Comparison of ENCODE assay signal across 7 mouse cellular contexts in the genomic region with DNA sequence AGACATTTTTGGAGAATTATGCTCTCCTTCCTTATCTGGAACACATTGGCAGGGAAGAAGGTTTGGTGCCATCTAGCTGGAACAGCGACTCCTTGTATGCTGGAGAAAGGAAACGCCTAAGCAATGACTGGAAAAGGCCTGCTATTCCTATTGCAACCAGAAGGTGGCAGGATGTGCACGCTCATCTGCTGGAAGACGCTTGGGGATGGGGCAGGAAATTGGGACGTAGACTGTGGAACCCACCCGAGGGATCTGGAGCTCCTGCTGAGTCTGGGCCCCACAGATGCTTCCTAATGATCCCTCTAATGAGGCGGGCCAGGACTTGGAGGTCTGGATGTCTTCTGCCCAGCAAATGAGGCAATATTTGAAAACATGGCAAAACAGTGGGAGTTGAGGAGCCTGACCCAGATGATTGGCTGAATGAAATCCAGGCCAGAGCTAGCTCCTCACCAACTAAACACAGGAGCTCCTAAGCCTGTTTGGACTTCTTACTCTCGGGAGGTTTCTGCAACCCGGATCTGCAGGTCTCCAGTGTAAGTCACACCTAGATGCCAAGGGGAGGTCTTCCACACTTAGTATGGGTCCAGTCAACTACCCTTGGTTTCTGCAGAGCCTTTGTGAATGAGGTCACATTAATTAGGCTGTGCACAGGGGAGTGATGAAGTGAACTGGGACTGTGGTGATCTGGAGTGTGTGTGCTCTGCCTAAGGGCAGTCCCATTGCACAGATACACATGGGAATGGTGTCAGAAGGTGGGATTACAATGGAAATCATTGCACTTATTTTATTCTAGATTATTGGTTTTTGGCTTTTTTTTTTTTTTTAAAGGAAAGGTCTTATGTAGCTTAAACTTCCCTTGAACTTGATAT. TPM values are rescaled to one million over a fixed set of nuclear protein-coding genes. Genes with fewer than 3 reads are reported as not detected.
DNase-seq lines count a peak whose midpoint lies in the region; ATAC-seq and TF ChIP-seq lines count a peak whose summit lies in the region.

No protein-coding gene starts in this region.

- no peaks in the 10 kb centered on the region for H3K27me3 ChIP-seq in Patski
- H3K27me3 ChIP-seq in forebrain, embryonic 11.5 days (ENCODE audit: control insufficient read depth, insufficient read depth, low read length), result no peaks in the 10 kb centered on the region
- no peaks in the 10 kb centered on the region for H3K27me3 ChIP-seq in hindbrain, embryonic 15.5 days

- in situ Hi-C loops in Patski (cut with MboI; ENCODE audit: low pct_unique_long_range_greater_than_20kb), result loop anchor here (5.0 kb wide), 1 partner anchor 588 kb away; no protein-coding TSS in a partner anchor

- H3K4me2 ChIP-seq in forebrain, embryonic 11.5 days (ENCODE audit: low read depth, low read length, severe bottlenecking), result no peak overlapping the region
- H3K4me2 ChIP-seq in hindbrain, embryonic 15.5 days, result peak overlapping the region; percentile 32

- 9% methylated on average over 9 of the region's 9 CpGs for WGBS in forebrain, embryonic 11.5 days
- WGBS in hindbrain, embryonic 15.5 days, result 9% methylated on average over 9 of the region's 9 CpGs

- H3K4me3 ChIP-seq in forebrain, embryonic 11.5 days (ENCODE audit: low read depth, low read length), result no peak overlapping the region
- no peak overlapping the region for H3K4me3 ChIP-seq in hindbrain, embryonic 15.5 days

- no peaks in the 10 kb centered on the region for H3K4me1 ChIP-seq in forebrain, embryonic 11.5 days (replicated peaks; ENCODE audit: control insufficient read depth, insufficient read depth, low read length)
- peaks cover 4% of the 10 kb centered on the region; the same call in 1 of the 2 replicates for H3K4me1 ChIP-seq in hindbrain, embryonic 15.5 days (replicated peaks)

- H3K9me3 ChIP-seq in forebrain, embryonic 11.5 days (ENCODE audit: control insufficient read depth, low read length), result no peaks in the 10 kb centered on the region
- no peaks in the 10 kb centered on the region for H3K9me3 ChIP-seq in hindbrain, embryonic 15.5 days

- CTCF ChIA-PET in Patski (lab: Charles Lee), result interaction anchor here (0.7 to 1.6 kb wide), 4 partner anchors 13 to 589 kb away, joined by 3 to 9 read pairs (median 4); no protein-coding TSS in a partner anchor

- H3K27ac ChIP-seq in forebrain, embryonic 11.5 days (ENCODE audit: low read depth, low read length), result no peak overlapping the region
- H3K27ac ChIP-seq in hindbrain, embryonic 15.5 days (replicated peaks), result 0 out of 2 replicates have a peak overlapping the region, but pooled peaks have one; percentile 30

- ATAC-seq in Patski, result peak; percentile 71
- ATAC-seq in forebrain, embryonic 11.5 days (replicated peaks; ENCODE audit: low FRiP score), result 0 out of 2 replicates have a peak, but pooled peaks have one; percentile 63
- ATAC-seq in hindbrain, embryonic 15.5 days (ENCODE audit: low FRiP score, low read depth), result peak; percentile 77
- peak; percentile 78 for ATAC-seq in megakaryocyte, adult 5-6 weeks (ENCODE audit: poor library complexity, severe bottlenecking)

- no peaks in the 10 kb centered on the region for H3K36me3 ChIP-seq in forebrain, embryonic 11.5 days (ENCODE audit: control insufficient read depth, insufficient read depth, low read length)
- H3K36me3 ChIP-seq in hindbrain, embryonic 15.5 days, result no peaks in the 10 kb centered on the region

- peak; percentile 94 for TF ChIP-seq CTCF in Patski (IDR thresholded peaks at IDR 0.05)

- no peak for DNase-seq in Patski (ENCODE audit: low read depth, low spot score)
- DNase-seq in c-Kit-positive CD71-negative TER-119-negative erythroid progenitor cells, embryonic 14.5 days (ENCODE audit: low read depth), result peak; percentile 34
- DNase-seq in forebrain, embryonic 11.5 days (ENCODE audit: low spot score), result peak; percentile 81
- DNase-seq in left cerebral cortex, adult 11 months (ENCODE audit: low spot score), result peak; percentile 54
- DNase-seq in right cerebral cortex, postnatal 14 days, result peak; percentile 69

- POLR2A ChIA-PET in Patski (lab: Charles Lee), result interaction anchor here (0.6 kb wide), 3 partner anchors 235 to 982 kb away, joined by 3 to 4 read pairs (median 3); no protein-coding TSS in a partner anchor

- H3K9ac ChIP-seq in forebrain, embryonic 11.5 days (ENCODE audit: low read length), result no peak overlapping the region
- no peak overlapping the region for H3K9ac ChIP-seq in hindbrain, embryonic 15.5 days

RNA-seq across cellular contexts. Expression of a gene that starts 49.6 kb away (rescaled TPM):
- polyA plus RNA-seq in Patski (2021), result 53.9 TPM
- 267 and 273 TPM in 2 replicates for polyA plus RNA-seq in forebrain, embryonic 11.5 days (2014; fragmentation: Nextera tagmentation; extraction: Ambion mirVana)
- 100 TPM in 2 replicates for polyA plus RNA-seq in hindbrain, embryonic 15.5 days (2015; fragmentation: Nextera tagmentation; extraction: Ambion mirVana)
- total RNA-seq in megakaryocyte, adult 5-6 weeks (2015), result 29.4 and 30.7 TPM in 2 replicates
- 47.8 and 50.6 TPM in 2 replicates for total RNA-seq in megakaryocyte, adult 5-6 weeks (2017)

RNA-seq across cellular contexts. Expression of a gene that starts 58.0 kb away (rescaled TPM):
- polyA plus RNA-seq in Patski (2021), result 254 TPM
- 209 and 211 TPM in 2 replicates for polyA plus RNA-seq in forebrain, embryonic 11.5 days (2014; fragmentation: Nextera tagmentation; extraction: Ambion mirVana)
- polyA plus RNA-seq in hindbrain, embryonic 15.5 days (2015; fragmentation: Nextera tagmentation; extraction: Ambion mirVana), result 275 and 278 TPM in 2 replicates
- 211 and 215 TPM in 2 replicates for total RNA-seq in megakaryocyte, adult 5-6 weeks (2015)
- 71.8 and 92.8 TPM in 2 replicates for total RNA-seq in megakaryocyte, adult 5-6 weeks (2017)
